Mouse (Mus musculus) heart, postnatal 0 days (tissue): Measurements from ENCODE around the gene Spsb1.

Experiments
- CTCF ChIP-seq: IDR thresholded peaks from 2 replicates; pipeline ENCODE4 v1.5.1; 2016; ENCODE audit warnings: antibody characterized with exemption, control low read depth, low read depth
- EP300 ChIP-seq: IDR thresholded peaks from 2 replicates; pipeline ENCODE4 v1.6.1; 2016; ENCODE audit warnings: antibody characterized with exemption, low read depth

GRCm38 (mm10) chr4:149965242-149965641, 10.4 kb upstream of the Spsb1 start:
- TF ChIP-seq CTCF (no peak), EP300 (no peak)
